Mouse (Mus musculus): ENCODE measurements around the gene Cabcoco1. TPM values are rescaled to one million over a fixed set of nuclear protein-coding genes. Genes with fewer than 3 reads are reported as not detected.
A peak's percentile ranks its signal among the peaks of the same experiment; 100 is the strongest.

Gene Cabcoco1
- polyA plus RNA-seq, 1 experiment from 2014 or later: 2.1 TPM

DNA sequence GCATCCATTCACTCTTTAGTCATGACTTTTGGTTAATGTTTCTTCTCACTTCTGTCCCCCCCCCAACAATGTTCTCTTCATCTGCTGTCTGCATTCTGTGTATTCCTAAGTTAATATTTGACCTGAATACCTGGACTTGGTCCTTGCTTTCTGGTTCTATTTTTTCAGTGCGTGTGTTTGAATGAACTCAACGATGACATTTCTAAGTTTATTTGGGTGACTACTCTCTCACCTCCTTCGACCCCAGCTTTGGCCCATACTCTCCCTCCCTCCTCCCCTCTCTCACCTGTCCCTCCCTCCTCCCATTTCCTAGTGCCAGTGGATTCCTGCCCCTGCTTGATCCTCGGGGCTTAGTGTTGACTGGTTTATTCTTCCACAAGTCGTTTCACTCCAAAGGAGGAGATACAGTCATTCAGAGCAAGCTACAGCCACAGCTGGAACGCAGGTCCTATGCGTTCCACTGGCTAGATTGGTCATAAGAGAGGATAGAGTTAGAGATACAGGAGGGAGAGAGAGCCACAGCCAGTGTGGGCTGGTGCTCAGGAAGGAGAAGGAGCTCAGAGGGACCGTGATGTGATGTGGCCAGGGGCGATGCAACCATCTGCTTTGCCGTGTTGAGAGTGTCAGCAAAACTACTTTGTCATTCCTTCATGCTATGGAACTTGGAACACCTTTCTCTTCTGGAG, 12.2 kb downstream of the Cabcoco1 start:
- H3K27me3 ChIP-seq (ENCODE audit: control insufficient read depth, insufficient read depth, low read depth, low read length): no peaks in the 10 kb centered on the region
- WGBS (ENCODE audit: insufficient replicate concordance): 53% methylated on average over 10 of the region's 10 CpGs
- peak; percentile 84 for ATAC-seq (ENCODE audit: low read depth)
- H3K4me2 ChIP-seq (ENCODE audit: low read depth, low read length): peak overlapping the region; percentile 26; the same call in 1 of the 2 replicates
- H3K9me3 ChIP-seq (replicated peaks; ENCODE audit: control insufficient read depth, low read length): no peaks in the 10 kb centered on the region
- H3K4me3 ChIP-seq (ENCODE audit: low read depth, low read length): no peak overlapping the region
- H3K4me1 ChIP-seq (ENCODE audit: control insufficient read depth, low read depth, low read length): peaks cover 3% of the 10 kb centered on the region; the same call in 1 of the 2 replicates
- no peak overlapping the region for H3K9ac ChIP-seq (ENCODE audit: low read depth, low read length)
- H3K27ac ChIP-seq (ENCODE audit: low read length): peak overlapping the region; percentile 53
- H3K36me3 ChIP-seq (ENCODE audit: control insufficient read depth, insufficient read depth): no peaks in the 10 kb centered on the region

GRCm38 (mm10) chr10:68528958-68529357, 12.7 kb downstream of the Cabcoco1 start:
- Histone ChIP-seq H3K9ac (ENCODE audit: low read depth, low read length) (no peak overlapping the region), H3K4me3 (ENCODE audit: low read depth, low read length) (no peak overlapping the region), H3K4me2 (ENCODE audit: low read depth, low read length) (peak overlapping the region; percentile 14; the same call in 1 of the 2 replicates), H3K36me3 (ENCODE audit: control insufficient read depth, insufficient read depth) (no peaks in the 10 kb centered on the region), H3K27me3 (ENCODE audit: control insufficient read depth, insufficient read depth, low read depth, low read length) (no peaks in the 10 kb centered on the region), H3K9me3 (replicated peaks; ENCODE audit: control insufficient read depth, low read length) (no peaks in the 10 kb centered on the region), H3K27ac (ENCODE audit: low read length) (no peak overlapping the region), H3K4me1 (ENCODE audit: control insufficient read depth, low read depth, low read length) (peaks cover 3% of the 10 kb centered on the region; the same call in 1 of the 2 replicates)
- 49% methylated on average over 8 of the region's 8 CpGs for WGBS (ENCODE audit: insufficient replicate concordance)
- ATAC-seq (ENCODE audit: low read depth): no peak

DNA sequence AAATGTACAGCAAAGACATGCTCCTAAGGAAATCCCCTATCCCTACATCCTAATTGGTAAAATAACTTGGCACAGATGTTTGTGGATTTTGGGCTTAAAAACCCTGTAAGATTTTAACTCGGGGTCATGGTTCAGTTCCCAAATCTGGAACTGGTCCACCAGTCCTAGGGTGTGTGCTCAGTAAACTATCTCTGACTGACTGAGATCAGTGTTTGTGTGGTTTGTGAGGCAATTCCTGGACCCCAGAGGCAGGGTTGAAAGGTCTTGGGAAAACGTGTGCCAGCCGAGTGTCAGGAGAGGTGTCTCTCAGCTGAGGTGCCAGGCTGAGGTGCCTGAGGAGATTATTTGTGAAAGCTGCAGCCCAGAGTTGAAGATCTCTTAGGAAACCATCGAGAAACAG, 19.6 kb downstream of the Cabcoco1 start:
- no peaks in the 10 kb centered on the region for H3K9me3 ChIP-seq (replicated peaks; ENCODE audit: control insufficient read depth, low read length)
- H3K36me3 ChIP-seq (ENCODE audit: control insufficient read depth, insufficient read depth): no peaks in the 10 kb centered on the region
- H3K4me2 ChIP-seq (ENCODE audit: low read depth, low read length): no peak overlapping the region
- peak; percentile 66 for ATAC-seq (ENCODE audit: low read depth)
- no peak overlapping the region for H3K4me3 ChIP-seq (ENCODE audit: low read depth, low read length)
- H3K27me3 ChIP-seq (ENCODE audit: control insufficient read depth, insufficient read depth, low read depth, low read length): no peaks in the 10 kb centered on the region
- no peak overlapping the region for H3K27ac ChIP-seq (ENCODE audit: low read length)
- 46% methylated on average over 4 of the region's 4 CpGs for WGBS (ENCODE audit: insufficient replicate concordance)
- no peaks in the 10 kb centered on the region for H3K4me1 ChIP-seq (ENCODE audit: control insufficient read depth, low read depth, low read length)
- no peak overlapping the region for H3K9ac ChIP-seq (ENCODE audit: low read depth, low read length)

DNA sequence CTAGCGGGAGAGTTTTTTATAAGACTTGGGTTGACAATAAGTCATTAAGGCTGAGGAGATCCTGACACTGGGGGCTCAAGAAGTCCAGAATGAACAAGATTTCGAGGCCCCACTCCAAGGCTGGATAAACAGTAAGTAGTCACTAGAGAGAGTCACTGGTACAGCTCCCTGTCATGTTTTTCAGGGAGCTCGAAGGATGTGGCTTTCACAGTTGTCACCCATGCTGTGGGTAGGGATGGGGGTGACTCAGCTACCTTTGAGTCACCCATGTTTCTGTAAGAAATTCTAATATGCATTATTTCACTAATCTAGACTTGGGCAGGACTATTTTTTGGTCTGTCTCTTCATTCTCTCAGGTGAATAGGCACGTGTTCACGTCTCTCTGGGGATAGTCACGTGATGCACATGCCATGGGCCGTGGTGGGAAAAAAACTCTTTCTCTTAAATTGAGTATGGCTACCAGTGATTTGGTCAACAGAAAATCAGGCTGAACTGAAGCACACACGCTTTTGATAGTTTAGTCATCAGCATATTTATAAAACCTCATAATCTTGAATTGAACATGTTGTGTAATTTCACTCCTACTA, 29.2 kb downstream of the Cabcoco1 start:
- no peaks in the 10 kb centered on the region for H3K4me1 ChIP-seq (ENCODE audit: control insufficient read depth, low read depth, low read length)
- no peak overlapping the region for H3K9ac ChIP-seq (ENCODE audit: low read depth, low read length)
- no peaks in the 10 kb centered on the region for H3K36me3 ChIP-seq (ENCODE audit: control insufficient read depth, insufficient read depth)
- WGBS (ENCODE audit: insufficient replicate concordance): 59% methylated on average over 8 of the region's 8 CpGs
- H3K4me3 ChIP-seq (ENCODE audit: low read depth, low read length): no peak overlapping the region
- no peaks in the 10 kb centered on the region for H3K9me3 ChIP-seq (replicated peaks; ENCODE audit: control insufficient read depth, low read length)
- no peak overlapping the region for H3K27ac ChIP-seq (ENCODE audit: low read length)
- H3K27me3 ChIP-seq (ENCODE audit: control insufficient read depth, insufficient read depth, low read depth, low read length): no peaks in the 10 kb centered on the region
- H3K4me2 ChIP-seq (ENCODE audit: low read depth, low read length): no peak overlapping the region
- ATAC-seq (ENCODE audit: low read depth): no peak

DNA sequence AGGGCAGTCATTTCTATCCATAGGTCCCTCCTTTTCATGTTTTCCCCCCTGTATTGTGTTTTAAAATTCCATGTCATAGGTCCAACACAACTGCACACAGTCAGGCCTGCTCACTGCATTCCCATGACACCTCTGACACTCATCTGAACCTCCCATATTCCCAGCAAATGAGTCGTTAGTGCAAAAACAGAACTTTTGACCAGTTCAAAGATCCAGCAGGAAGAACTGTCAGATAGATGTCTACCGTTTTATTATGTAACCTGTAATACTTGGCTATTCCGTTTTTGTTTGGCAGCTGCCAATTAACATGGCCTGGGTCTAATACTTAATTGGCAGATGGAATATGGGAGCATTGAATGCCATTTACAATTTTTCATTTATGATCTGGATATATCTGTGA, 34.0 kb downstream of the Cabcoco1 start:
- Histone ChIP-seq H3K4me3 (ENCODE audit: low read depth, low read length) (no peak overlapping the region), H3K36me3 (ENCODE audit: control insufficient read depth, insufficient read depth) (no peaks in the 10 kb centered on the region), H3K9ac (ENCODE audit: low read depth, low read length) (no peak overlapping the region), H3K27ac (ENCODE audit: low read length) (no peak overlapping the region), H3K27me3 (ENCODE audit: control insufficient read depth, insufficient read depth, low read depth, low read length) (no peaks in the 10 kb centered on the region), H3K4me2 (ENCODE audit: low read depth, low read length) (no peak overlapping the region), H3K4me1 (ENCODE audit: control insufficient read depth, low read depth, low read length) (no peaks in the 10 kb centered on the region), H3K9me3 (replicated peaks; ENCODE audit: control insufficient read depth, low read length) (no peaks in the 10 kb centered on the region)
- WGBS (ENCODE audit: insufficient replicate concordance): 61% methylated on average over 3 of the region's 3 CpGs
- no peak for ATAC-seq (ENCODE audit: low read depth)

DNA sequence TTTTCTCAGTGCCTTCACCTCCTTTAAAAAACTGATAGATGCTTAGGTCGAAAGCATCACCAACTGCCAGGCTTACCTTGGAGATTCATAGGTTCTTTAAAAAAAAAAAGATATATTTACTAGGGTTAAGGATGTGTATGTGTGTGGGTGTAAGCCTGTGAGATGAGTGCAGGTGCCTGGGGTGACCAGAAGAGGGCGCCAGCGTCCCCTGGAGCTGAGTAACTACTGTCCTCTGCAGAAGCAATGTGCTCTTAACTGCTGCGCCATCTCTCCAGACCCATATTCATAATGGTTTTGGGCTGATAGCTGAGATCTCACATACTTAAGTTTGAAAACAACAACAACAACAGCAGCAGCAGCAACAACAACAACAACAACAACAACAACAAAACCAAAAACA, 35.5 kb downstream of the Cabcoco1 start:
- Histone ChIP-seq H3K4me1 (ENCODE audit: control insufficient read depth, low read depth, low read length) (no peaks in the 10 kb centered on the region), H3K36me3 (ENCODE audit: control insufficient read depth, insufficient read depth) (no peaks in the 10 kb centered on the region), H3K27me3 (ENCODE audit: control insufficient read depth, insufficient read depth, low read depth, low read length) (no peaks in the 10 kb centered on the region), H3K9ac (ENCODE audit: low read depth, low read length) (no peak overlapping the region), H3K4me2 (ENCODE audit: low read depth, low read length) (no peak overlapping the region), H3K4me3 (ENCODE audit: low read depth, low read length) (no peak overlapping the region), H3K27ac (ENCODE audit: low read length) (no peak overlapping the region), H3K9me3 (replicated peaks; ENCODE audit: control insufficient read depth, low read length) (no peaks in the 10 kb centered on the region)
- 47% methylated on average over 4 of the region's 4 CpGs for WGBS (ENCODE audit: insufficient replicate concordance)
- ATAC-seq (ENCODE audit: low read depth): no peak

- ATAC-seq (ENCODE audit: low read depth): no peak
- H3K27me3 ChIP-seq (ENCODE audit: control insufficient read depth, insufficient read depth, low read depth, low read length): no peaks in the 10 kb centered on the region
- H3K9ac ChIP-seq (ENCODE audit: low read depth, low read length): no peak overlapping the region
- no peak overlapping the region for H3K27ac ChIP-seq (ENCODE audit: low read length)
- no peaks in the 10 kb centered on the region for H3K4me1 ChIP-seq (ENCODE audit: control insufficient read depth, low read depth, low read length)
- H3K4me2 ChIP-seq (ENCODE audit: low read depth, low read length): no peak overlapping the region
- no peaks in the 10 kb centered on the region for H3K36me3 ChIP-seq (ENCODE audit: control insufficient read depth, insufficient read depth)
- H3K4me3 ChIP-seq (ENCODE audit: low read depth, low read length): no peak overlapping the region
- 72% methylated on average over 9 of the region's 9 CpGs for WGBS (ENCODE audit: insufficient replicate concordance)
- H3K9me3 ChIP-seq (replicated peaks; ENCODE audit: control insufficient read depth, low read length): no peaks in the 10 kb centered on the region
Measured at GRCm38 (mm10) chr10:68504586-68505152, 37.0 kb downstream of the Cabcoco1 start.

DNA sequence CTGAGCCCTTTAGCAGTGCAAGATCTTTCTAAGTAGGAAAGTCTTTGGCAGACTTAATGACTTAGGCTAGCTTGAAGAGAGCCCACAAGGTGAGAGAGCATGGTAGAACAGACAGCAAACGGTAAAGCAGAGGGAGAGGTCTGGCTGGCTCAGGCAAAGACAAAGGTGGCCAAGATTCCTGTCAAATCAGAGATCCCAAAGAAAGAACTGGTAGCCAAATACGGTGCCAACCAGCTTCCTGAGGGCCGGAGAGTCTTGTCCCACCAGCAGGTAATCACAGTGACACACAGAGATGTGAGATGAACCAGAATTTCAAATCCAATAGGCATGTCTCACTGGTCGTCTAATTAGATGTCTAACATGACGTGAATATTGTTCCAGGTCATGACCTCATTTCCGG, 40.6 kb downstream of the Cabcoco1 start:
- H3K9ac ChIP-seq (ENCODE audit: low read depth, low read length): no peak overlapping the region
- H3K36me3 ChIP-seq (ENCODE audit: control insufficient read depth, insufficient read depth): no peaks in the 10 kb centered on the region
- no peaks in the 10 kb centered on the region for H3K4me1 ChIP-seq (ENCODE audit: control insufficient read depth, low read depth, low read length)
- no peaks in the 10 kb centered on the region for H3K27me3 ChIP-seq (ENCODE audit: control insufficient read depth, insufficient read depth, low read depth, low read length)
- H3K4me2 ChIP-seq (ENCODE audit: low read depth, low read length): no peak overlapping the region
- 68% methylated on average over 6 of the region's 6 CpGs for WGBS (ENCODE audit: insufficient replicate concordance)
- H3K9me3 ChIP-seq (replicated peaks; ENCODE audit: control insufficient read depth, low read length): no peaks in the 10 kb centered on the region
- H3K4me3 ChIP-seq (ENCODE audit: low read depth, low read length): no peak overlapping the region
- no peak for ATAC-seq (ENCODE audit: low read depth)
- no peak overlapping the region for H3K27ac ChIP-seq (ENCODE audit: low read length)

- Histone ChIP-seq H3K4me3 (ENCODE audit: low read depth, low read length) (no peak overlapping the region), H3K4me2 (ENCODE audit: low read depth, low read length) (no peak overlapping the region), H3K27me3 (ENCODE audit: control insufficient read depth, insufficient read depth, low read depth, low read length) (no peaks in the 10 kb centered on the region), H3K4me1 (ENCODE audit: control insufficient read depth, low read depth, low read length) (no peaks in the 10 kb centered on the region), H3K36me3 (ENCODE audit: control insufficient read depth, insufficient read depth) (no peaks in the 10 kb centered on the region), H3K9ac (ENCODE audit: low read depth, low read length) (no peak overlapping the region), H3K9me3 (replicated peaks; ENCODE audit: control insufficient read depth, low read length) (no peaks in the 10 kb centered on the region), H3K27ac (ENCODE audit: low read length) (no peak overlapping the region)
- 75% methylated on average over 2 of the region's 2 CpGs for WGBS (ENCODE audit: insufficient replicate concordance)
- no peak for ATAC-seq (ENCODE audit: low read depth)
Measured at GRCm38 (mm10) chr10:68495246-68495645, 46.5 kb downstream of the Cabcoco1 start.

All from liver, embryonic 16.5 days (tissue).